ENCODE assay signal across 15 mouse cellular contexts in the genomic region with DNA sequence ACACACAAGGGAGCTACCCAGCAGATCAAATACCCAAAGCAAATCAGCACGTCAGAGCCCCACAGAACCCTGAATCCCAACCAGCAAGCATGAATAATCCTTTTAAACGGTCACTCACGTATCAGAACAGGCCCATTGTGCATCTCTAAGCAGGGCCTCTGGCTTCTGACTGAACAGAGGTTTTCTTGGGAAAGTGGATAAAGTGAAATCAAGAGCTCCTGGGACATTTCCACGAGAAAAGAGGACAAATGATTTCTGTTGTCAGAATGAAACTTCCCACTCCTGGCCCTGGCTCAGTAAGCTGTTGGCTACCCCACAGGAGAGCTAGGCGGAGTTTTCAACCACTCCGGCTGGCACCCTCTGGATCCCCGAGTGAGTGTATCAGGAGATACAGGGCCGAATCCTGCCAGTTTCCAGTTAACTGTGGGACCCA. TPM values are rescaled to one million over a fixed set of nuclear protein-coding genes. Genes with fewer than 3 reads are reported as not detected.
DNase-seq lines count a peak whose midpoint lies in the region; ATAC-seq and TF ChIP-seq lines count a peak whose summit lies in the region.
"Had no signal": no experiment of that assay in that cellular context is flagged by ENCODE, and none has a peak within 500 bp of the region (broad histone marks: within the 10 kb centered on the region; RNA-seq: fewer than 3 reads in every experiment).

No protein-coding gene starts in this region.

- peak overlapping the region; percentile 24; the same call in 1 of the 2 replicates for H3K4me2 ChIP-seq in forebrain, embryonic 12.5 days
- H3K4me2 ChIP-seq in forebrain, postnatal 0 days (ENCODE audit: low read depth), result no peak overlapping the region
- no peak overlapping the region for H3K4me2 ChIP-seq in embryonic facial prominence, embryonic 14.5 days (ENCODE audit: low read depth, low read length)
- peak overlapping the region; percentile 28; the same call in 1 of the 2 replicates for H3K4me2 ChIP-seq in neural tube, embryonic 12.5 days (replicated peaks)
- H3K4me2 ChIP-seq: heart, embryonic 15.5 days; kidney, embryonic 15.5 days; liver, embryonic 12.5 days had no signal

- 14% methylated on average over 8 of the region's 8 CpGs for WGBS in forebrain, embryonic 12.5 days
- WGBS in forebrain, postnatal 0 days, result 18% methylated on average over 8 of the region's 8 CpGs
- WGBS in embryonic facial prominence, embryonic 14.5 days, result 37% methylated on average over 8 of the region's 8 CpGs
- WGBS in neural tube, embryonic 12.5 days, result 18% methylated on average over 8 of the region's 8 CpGs

- DNase-seq in forebrain, postnatal 0 days, result no peak
- DNase-seq in embryonic facial prominence, embryonic 14.5 days (ENCODE audit: low spot score), result peak; percentile 71
- DNase-seq in mesoderm, embryonic 11.5 days (ENCODE audit: low read depth, low spot score), result peak; percentile 63
- DNase-seq in gastrocnemius, postnatal 4 days (ENCODE audit: low spot score in 2 of 2), result no peak
- DNase-seq in cerebellum, adult 11-12 months, result no peak
- DNase-seq in ovary, adult 18-20 months (ENCODE audit: low spot score), result no peak
- DNase-seq: cerebellum, adult 18-20 months; gastrocnemius, postnatal 36 days had no signal

- H3K36me3 ChIP-seq in forebrain, embryonic 12.5 days (replicated peaks), result no peaks in the 10 kb centered on the region
- H3K36me3 ChIP-seq in forebrain, postnatal 0 days (ENCODE audit: insufficient read depth), result no peaks in the 10 kb centered on the region
- H3K36me3 ChIP-seq in embryonic facial prominence, embryonic 14.5 days (ENCODE audit: control insufficient read depth, insufficient read depth, low read length), result no peaks in the 10 kb centered on the region
- no peaks in the 10 kb centered on the region for H3K36me3 ChIP-seq in neural tube, embryonic 12.5 days
- H3K36me3 ChIP-seq: heart, embryonic 15.5 days; kidney, embryonic 15.5 days; liver, embryonic 12.5 days had no signal

- peaks cover 25% of the 10 kb centered on the region for H3K4me1 ChIP-seq in forebrain, embryonic 12.5 days
- no peaks in the 10 kb centered on the region for H3K4me1 ChIP-seq in forebrain, postnatal 0 days (ENCODE audit: insufficient read depth)
- H3K4me1 ChIP-seq in embryonic facial prominence, embryonic 14.5 days (ENCODE audit: control insufficient read depth, insufficient read depth, low read length), result 0 out of 2 replicates have a peak, but pooled peaks cover 5% of the 10 kb centered on the region
- peaks cover 12% of the 10 kb centered on the region for H3K4me1 ChIP-seq in neural tube, embryonic 12.5 days
- H3K4me1 ChIP-seq: heart, embryonic 15.5 days; liver, embryonic 12.5 days had no signal

- no peak overlapping the region for H3K4me3 ChIP-seq in forebrain, embryonic 12.5 days (replicated peaks)
- no peak overlapping the region for H3K4me3 ChIP-seq in forebrain, postnatal 0 days (ENCODE audit: low read depth, low read length)
- no peak overlapping the region for H3K4me3 ChIP-seq in embryonic facial prominence, embryonic 14.5 days (ENCODE audit: low read depth, low read length)
- H3K4me3 ChIP-seq in neural tube, embryonic 12.5 days, result no peak overlapping the region
- H3K4me3 ChIP-seq: heart, embryonic 15.5 days; kidney, embryonic 15.5 days; liver, embryonic 12.5 days had no signal

- ATAC-seq in forebrain, embryonic 12.5 days (ENCODE audit: low FRiP score), result no peak
- no peak for ATAC-seq in forebrain, postnatal 0 days
- peak; percentile 47; the same call in 1 of the 2 replicates for ATAC-seq in embryonic facial prominence, embryonic 14.5 days (ENCODE audit: low read depth)
- ATAC-seq in neural tube, embryonic 12.5 days (ENCODE audit: low FRiP score, low read depth), result peak; percentile 65; the same call in 1 of the 2 replicates
- ATAC-seq: inflammation-experienced regulatory T-cells, adult 6 months; liver, embryonic 12.5 days had no signal

- H3K9ac ChIP-seq in forebrain, embryonic 12.5 days, result no peak overlapping the region
- H3K9ac ChIP-seq in forebrain, postnatal 0 days, result no peak overlapping the region
- H3K9ac ChIP-seq in embryonic facial prominence, embryonic 14.5 days (ENCODE audit: low read depth, low read length), result no peak overlapping the region
- H3K9ac ChIP-seq in neural tube, embryonic 12.5 days, result no peak overlapping the region
- H3K9ac ChIP-seq: heart, embryonic 15.5 days; kidney, embryonic 15.5 days; liver, embryonic 12.5 days had no signal

- H3K9me3 ChIP-seq in forebrain, embryonic 12.5 days, result no peaks in the 10 kb centered on the region
- no peaks in the 10 kb centered on the region for H3K9me3 ChIP-seq in forebrain, postnatal 0 days (ENCODE audit: low read length)
- no peaks in the 10 kb centered on the region for H3K9me3 ChIP-seq in embryonic facial prominence, embryonic 14.5 days (ENCODE audit: control insufficient read depth, low read length)
- H3K9me3 ChIP-seq in neural tube, embryonic 12.5 days, result no peaks in the 10 kb centered on the region
- H3K9me3 ChIP-seq: heart, embryonic 15.5 days; kidney, embryonic 15.5 days; liver, embryonic 12.5 days had no signal

- H3K27ac ChIP-seq in forebrain, embryonic 12.5 days, result no peak overlapping the region
- no peak overlapping the region for H3K27ac ChIP-seq in forebrain, postnatal 0 days (ENCODE audit: low read depth, low read length)
- H3K27ac ChIP-seq in embryonic facial prominence, embryonic 14.5 days (replicated peaks; ENCODE audit: low read depth, low read length), result no peak overlapping the region
- H3K27ac ChIP-seq in neural tube, embryonic 12.5 days, result no peak overlapping the region
- H3K27ac ChIP-seq: heart, embryonic 15.5 days; kidney, embryonic 15.5 days; liver, embryonic 12.5 days had no signal

- TF ChIP-seq CTCF in forebrain, postnatal 0 days (IDR thresholded peaks at IDR 0.05; ENCODE audit: low read depth), result no peak

- H3K27me3 ChIP-seq in forebrain, embryonic 12.5 days, result peaks cover 7% of the 10 kb centered on the region; the same call in 1 of the 2 replicates
- H3K27me3 ChIP-seq in forebrain, postnatal 0 days (ENCODE audit: insufficient read depth, low read length), result no peaks in the 10 kb centered on the region
- H3K27me3 ChIP-seq in embryonic facial prominence, embryonic 14.5 days (replicated peaks; ENCODE audit: control insufficient read depth, insufficient read depth, low read length), result no peaks in the 10 kb centered on the region
- peaks cover 41% of the 10 kb centered on the region for H3K27me3 ChIP-seq in neural tube, embryonic 12.5 days (replicated peaks)
- H3K27me3 ChIP-seq: heart, embryonic 15.5 days; kidney, embryonic 15.5 days had no signal

RNA-seq across cellular contexts. Expression of gene Pgm5, which starts 48.8 kb away (rescaled TPM):
- 0.21 and 0.61 TPM in 2 replicates for polyA plus RNA-seq in forebrain, embryonic 12.5 days (2016; fragmentation: Nextera tagmentation; extraction: Ambion mirVana)
- 4.4 and 4.8 TPM in 2 replicates for total RNA-seq in forebrain, postnatal 0 days (2014; rRNA removed)
- 0.23 and 0.39 TPM in 2 replicates for polyA plus RNA-seq in forebrain, postnatal 0 days (2015; fragmentation: Nextera tagmentation; extraction: Ambion mirVana)
- polyA plus RNA-seq in embryonic facial prominence, embryonic 14.5 days (2014; fragmentation: Nextera tagmentation; extraction: Ambion mirVana), result 6.8 and 7.3 TPM in 2 replicates
- 1.1 and 1.7 TPM in 2 replicates for polyA plus RNA-seq in neural tube, embryonic 12.5 days (2016; fragmentation: Nextera tagmentation; extraction: Ambion mirVana)
- 10 to 100 TPM; 59.6 to 63.6 TPM for total RNA-seq in gastrocnemius, postnatal 4 days (2021)
- total RNA-seq: megakaryocyte, adult 5-6 weeks had no signal

Comparison
In these comparisons a context has a peak if more than half of its experiments do, and no peak if none do; other contexts are left out.
1. H3K4me2 ChIP-seq: peak in forebrain, embryonic 12.5 days (single experiment) and neural tube, embryonic 12.5 days (single experiment); none in forebrain, postnatal 0 days (single experiment) and embryonic facial prominence, embryonic 14.5 days (single experiment).
2. ATAC-seq: peak in embryonic facial prominence, embryonic 14.5 days (single experiment) and neural tube, embryonic 12.5 days (single experiment); none in forebrain, embryonic 12.5 days (single experiment) and forebrain, postnatal 0 days (single experiment).
3. DNase-seq: peak in embryonic facial prominence, embryonic 14.5 days (single experiment) and mesoderm, embryonic 11.5 days (single experiment); none in forebrain, postnatal 0 days (single experiment), gastrocnemius, postnatal 4 days (0 of 2), cerebellum, adult 11-12 months (single experiment) and ovary, adult 18-20 months (single experiment).